Mouse (Mus musculus): ENCODE data around the gene Sf3a1. TPM values are rescaled to one million over a fixed set of nuclear protein-coding genes. Genes with fewer than 3 reads are reported as not detected.

The Sf3a1 gene
- polyA plus RNA-seq, 1 experiment from 2014 or later, result 44.8 TPM

DNA sequence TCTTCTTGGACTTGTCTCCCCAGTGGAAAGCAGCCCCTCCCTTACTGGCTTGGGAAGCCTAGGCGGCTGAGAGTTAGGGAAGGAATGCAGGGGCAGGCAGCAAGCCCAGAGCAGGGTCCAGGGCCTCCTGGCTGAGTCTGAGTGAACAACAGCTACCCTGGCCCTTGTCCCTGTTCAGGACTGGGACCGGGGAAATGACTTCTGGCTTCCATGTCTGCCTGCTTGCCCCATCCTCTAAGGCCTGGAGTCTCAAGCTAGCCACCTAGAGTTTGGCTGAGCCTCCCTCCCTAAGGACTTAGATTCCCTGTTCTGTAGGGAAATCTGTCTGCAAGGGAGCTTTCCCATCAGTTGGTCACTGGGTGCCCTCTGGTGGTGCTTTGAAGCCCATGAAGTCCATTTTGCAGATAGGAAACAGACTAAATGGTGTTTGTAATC, 59.2 kb downstream of the Sf3a1 start:
- Histone ChIP-seq H3K4me2 (peak overlapping the region; percentile 94; the same call in 1 of the 2 replicates), H3K36me3 (0 out of 2 replicates have a peak, but pooled peaks cover 5% of the 10 kb centered on the region), H3K27ac (no peak overlapping the region), H3K4me3 (no peak overlapping the region), H3K27me3 (peaks cover 10% of the 10 kb centered on the region; the same call in 1 of the 2 replicates), H3K4me1 (peaks cover 21% of the 10 kb centered on the region), H3K9me3 (no peaks in the 10 kb centered on the region), H3K9ac (peak overlapping the region; percentile 52; the same call in 1 of the 2 replicates)
- WGBS, result 8% methylated on average over 2 of the region's 2 CpGs
- ATAC-seq (ENCODE audit: borderline replicate concordance, extremely low read depth, low FRiP score, low TSS enrichment), result peak; percentile 21; the same call in 1 of the 2 replicates

DNA sequence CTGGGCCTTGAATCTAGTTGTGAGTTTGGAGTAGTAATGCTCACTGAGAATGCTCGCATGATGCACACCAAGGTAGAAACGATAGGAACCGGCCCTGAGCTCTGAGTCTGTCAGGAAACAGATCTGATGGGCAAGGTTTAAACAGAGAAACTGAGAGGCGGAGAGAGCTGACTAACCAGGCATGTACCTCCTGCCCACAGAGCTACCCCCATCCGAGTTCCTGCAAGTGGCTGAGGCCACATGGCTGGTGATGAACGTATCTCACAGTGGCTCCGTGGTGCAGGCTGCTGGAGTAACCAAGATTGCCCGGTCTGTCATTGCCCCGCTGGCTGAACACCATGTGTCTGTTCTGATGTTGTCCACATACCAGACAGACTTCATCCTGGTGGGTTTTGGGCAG, 59.8 kb downstream of the Sf3a1 start:
- H3K9me3 ChIP-seq, result no peaks in the 10 kb centered on the region
- H3K4me2 ChIP-seq, result no peak overlapping the region
- no peak for ATAC-seq (ENCODE audit: borderline replicate concordance, extremely low read depth, low FRiP score, low TSS enrichment)
- no peak overlapping the region for H3K4me3 ChIP-seq
- peaks cover 21% of the 10 kb centered on the region for H3K4me1 ChIP-seq
- peaks cover 10% of the 10 kb centered on the region; the same call in 1 of the 2 replicates for H3K27me3 ChIP-seq
- 0 out of 2 replicates have a peak, but pooled peaks cover 3% of the 10 kb centered on the region for H3K36me3 ChIP-seq
- H3K9ac ChIP-seq, result no peak overlapping the region
- WGBS, result 60% methylated on average over 9 of the region's 9 CpGs
- H3K27ac ChIP-seq, result no peak overlapping the region

- no peaks in the 10 kb centered on the region for H3K9me3 ChIP-seq
- ATAC-seq (ENCODE audit: borderline replicate concordance, extremely low read depth, low FRiP score, low TSS enrichment), result no peak
- 57% methylated on average over 28 of the region's 28 CpGs for WGBS
- H3K4me3 ChIP-seq, result no peak overlapping the region
- peaks cover 21% of the 10 kb centered on the region for H3K4me1 ChIP-seq
- no peak overlapping the region for H3K4me2 ChIP-seq
- H3K36me3 ChIP-seq, result no peaks in the 10 kb centered on the region
- no peak overlapping the region for H3K9ac ChIP-seq
- H3K27ac ChIP-seq, result no peak overlapping the region
- H3K27me3 ChIP-seq, result peaks cover 10% of the 10 kb centered on the region; the same call in 1 of the 2 replicates
These were observed 60.6 kb downstream of the Sf3a1 start for GRCm38 (mm10) chr11:4220443-4221400.

DNA sequence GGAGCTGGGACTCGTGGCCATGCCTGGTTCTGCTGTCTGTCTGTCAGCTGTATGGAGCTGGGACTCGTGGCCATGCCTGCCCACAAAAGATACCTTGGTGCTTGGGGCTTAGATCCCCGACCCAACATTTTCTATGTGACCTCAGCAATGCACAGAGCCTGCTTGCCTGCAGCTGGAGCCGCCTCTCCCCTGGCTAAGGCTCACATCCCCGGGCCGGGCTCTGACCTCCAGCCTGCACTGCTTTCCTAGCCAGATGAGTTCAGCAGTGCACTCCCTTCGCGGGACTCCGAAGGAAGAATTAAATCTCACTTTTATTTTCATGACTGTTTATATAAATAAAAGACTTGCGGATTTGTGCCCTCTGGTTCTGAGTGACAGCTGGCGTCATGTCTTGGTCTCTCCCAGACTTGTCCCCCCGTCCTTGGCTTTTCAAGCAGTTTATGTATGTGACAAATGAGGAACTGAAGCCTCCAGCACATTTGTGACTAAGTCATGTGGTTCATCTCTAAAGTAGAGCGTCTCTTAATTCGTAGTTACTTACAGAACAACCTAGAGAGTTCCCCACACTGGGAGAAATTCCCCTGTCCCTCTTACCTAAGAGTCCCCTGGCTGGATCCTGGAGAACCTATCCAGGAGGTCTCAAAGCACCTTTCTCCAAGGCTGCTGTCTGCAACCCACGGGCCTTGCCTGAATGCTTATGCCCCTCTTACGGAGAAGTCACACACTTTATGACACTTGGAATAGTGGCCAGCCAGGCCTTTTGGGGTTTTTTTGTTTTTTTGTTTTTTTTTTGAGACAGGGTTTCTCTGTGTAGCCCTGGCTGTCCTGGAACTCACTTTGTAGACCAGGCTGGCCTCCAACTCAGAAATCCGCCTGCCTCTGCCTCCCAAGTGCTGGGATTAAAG, 62.1 kb downstream of the Sf3a1 start:
- H3K9ac ChIP-seq, result no peak overlapping the region
- H3K27me3 ChIP-seq, result peaks cover 10% of the 10 kb centered on the region; the same call in 1 of the 2 replicates
- no peak overlapping the region for H3K27ac ChIP-seq
- H3K36me3 ChIP-seq, result no peaks in the 10 kb centered on the region
- no peak for ATAC-seq (ENCODE audit: borderline replicate concordance, extremely low read depth, low FRiP score, low TSS enrichment)
- peaks cover 21% of the 10 kb centered on the region for H3K4me1 ChIP-seq
- WGBS, result 57% methylated on average over 17 of the region's 17 CpGs
- H3K4me2 ChIP-seq, result no peak overlapping the region
- no peak overlapping the region for H3K4me3 ChIP-seq
- no peaks in the 10 kb centered on the region for H3K9me3 ChIP-seq

DNA sequence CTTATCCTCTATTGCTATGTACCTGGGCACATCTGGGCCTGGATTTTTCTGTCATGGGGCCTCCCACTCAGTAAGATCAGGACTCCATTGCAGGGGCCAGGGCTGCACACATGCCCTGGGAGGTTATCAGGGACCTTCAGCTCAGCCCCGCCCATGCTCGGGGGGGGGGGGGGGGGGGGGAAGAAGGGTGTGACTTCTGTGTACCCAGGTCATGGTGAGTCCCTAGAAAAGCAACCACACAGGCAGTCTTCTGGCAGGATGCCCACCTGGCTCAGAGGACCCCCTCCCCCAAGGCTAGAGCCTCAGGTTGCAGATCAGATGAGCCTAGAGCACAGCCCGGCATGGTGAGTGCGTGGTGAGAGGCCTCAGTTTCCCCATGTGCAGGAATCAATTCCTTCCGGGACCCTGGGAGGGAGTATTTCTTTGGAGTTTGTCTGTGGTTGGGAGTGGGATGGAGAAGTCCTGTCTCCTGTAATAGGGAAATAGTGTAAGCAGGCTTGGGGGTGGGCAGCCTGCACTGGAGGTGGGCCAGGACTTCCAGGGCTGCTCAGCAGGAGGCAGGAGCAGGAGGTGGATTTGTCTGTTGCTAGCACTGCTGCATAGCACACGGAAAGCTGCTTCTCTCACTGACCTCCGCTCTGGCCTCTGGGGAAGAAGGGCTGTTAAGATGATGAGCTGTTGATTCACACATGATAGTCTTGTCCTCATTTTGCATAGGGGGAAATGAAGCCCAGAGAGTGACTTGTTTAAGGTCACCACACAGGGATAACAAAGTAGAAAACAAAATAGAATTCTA, 63.4 kb downstream of the Sf3a1 start:
- Histone ChIP-seq H3K36me3 (no peaks in the 10 kb centered on the region), H3K9me3 (no peaks in the 10 kb centered on the region), H3K4me3 (no peak overlapping the region), H3K27ac (no peak overlapping the region), H3K9ac (no peak overlapping the region), H3K4me1 (peaks cover 9% of the 10 kb centered on the region), H3K4me2 (no peak overlapping the region), H3K27me3 (peaks cover 10% of the 10 kb centered on the region; the same call in 1 of the 2 replicates)
- no peak for ATAC-seq (ENCODE audit: borderline replicate concordance, extremely low read depth, low FRiP score, low TSS enrichment)
- WGBS, result 34% methylated on average over 5 of the region's 7 CpGs

GRCm38 (mm10) chr11:4224223-4224622, 64.1 kb downstream of the Sf3a1 start:
- Histone ChIP-seq H3K27ac (no peak overlapping the region), H3K9ac (no peak overlapping the region), H3K4me1 (peaks cover 2% of the 10 kb centered on the region; the same call in 1 of the 2 replicates), H3K27me3 (peaks cover 4% of the 10 kb centered on the region; the same call in 1 of the 2 replicates), H3K9me3 (no peaks in the 10 kb centered on the region), H3K4me2 (no peak overlapping the region), H3K36me3 (no peaks in the 10 kb centered on the region), H3K4me3 (no peak overlapping the region)
- no peak for ATAC-seq (ENCODE audit: borderline replicate concordance, extremely low read depth, low FRiP score, low TSS enrichment)
- 38% methylated on average over 2 of the region's 2 CpGs for WGBS

DNA sequence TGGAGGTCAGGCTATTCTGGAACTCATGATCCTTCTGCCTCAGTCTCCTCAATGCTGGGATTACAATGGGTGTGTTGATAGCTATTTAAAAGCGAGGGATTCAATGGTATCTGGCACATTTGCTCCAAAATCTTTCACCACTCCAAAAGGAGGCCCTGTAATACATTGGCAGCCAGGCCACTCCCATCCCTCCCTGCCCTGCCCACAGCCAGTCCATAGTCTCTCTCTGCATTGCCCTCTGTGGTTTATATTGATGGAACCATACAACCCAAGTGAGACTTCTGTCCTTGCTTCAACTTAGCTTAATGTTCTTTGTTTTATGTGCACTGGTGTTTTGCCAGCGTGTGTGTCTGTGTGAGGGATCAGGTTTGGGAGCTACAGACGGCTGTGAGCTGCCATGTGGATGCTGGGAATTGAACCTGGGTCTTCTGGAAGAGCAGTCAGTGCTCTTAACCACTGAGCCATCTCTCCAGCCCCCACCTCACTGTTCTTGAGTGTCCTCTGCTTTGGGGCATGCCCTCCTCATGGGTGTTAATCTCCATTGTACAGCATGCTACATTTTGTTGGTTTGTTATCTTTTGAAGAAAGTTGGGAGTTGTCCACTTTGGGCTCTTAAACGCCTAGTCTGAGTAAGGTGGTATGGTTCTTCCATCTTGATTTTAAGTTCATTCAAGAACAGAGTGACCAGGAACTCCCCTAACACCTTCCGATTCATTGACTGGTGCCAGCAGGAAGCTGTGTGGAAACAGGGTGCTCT, 66.6 kb downstream of the Sf3a1 start:
- no peak overlapping the region for H3K27ac ChIP-seq
- no peak overlapping the region for H3K9ac ChIP-seq
- H3K27me3 ChIP-seq, result no peaks in the 10 kb centered on the region
- no peak overlapping the region for H3K4me3 ChIP-seq
- H3K36me3 ChIP-seq, result no peaks in the 10 kb centered on the region
- no peaks in the 10 kb centered on the region for H3K4me1 ChIP-seq
- ATAC-seq (ENCODE audit: borderline replicate concordance, extremely low read depth, low FRiP score, low TSS enrichment), result no peak
- WGBS, result 78% methylated on average over 5 of the region's 5 CpGs
- H3K9me3 ChIP-seq, result no peaks in the 10 kb centered on the region
- no peak overlapping the region for H3K4me2 ChIP-seq

GRCm38 (mm10) chr11:4228463-4228862, 68.3 kb downstream of the Sf3a1 start:
- H3K36me3 ChIP-seq, result no peaks in the 10 kb centered on the region
- 34% methylated on average over 8 of the region's 8 CpGs for WGBS
- ATAC-seq (ENCODE audit: borderline replicate concordance, extremely low read depth, low FRiP score, low TSS enrichment), result no peak
- H3K27ac ChIP-seq, result no peak overlapping the region
- no peak overlapping the region for H3K9ac ChIP-seq
- no peak overlapping the region for H3K4me2 ChIP-seq
- no peak overlapping the region for H3K4me3 ChIP-seq
- H3K27me3 ChIP-seq, result no peaks in the 10 kb centered on the region
- H3K9me3 ChIP-seq, result no peaks in the 10 kb centered on the region
- no peaks in the 10 kb centered on the region for H3K4me1 ChIP-seq

DNA sequence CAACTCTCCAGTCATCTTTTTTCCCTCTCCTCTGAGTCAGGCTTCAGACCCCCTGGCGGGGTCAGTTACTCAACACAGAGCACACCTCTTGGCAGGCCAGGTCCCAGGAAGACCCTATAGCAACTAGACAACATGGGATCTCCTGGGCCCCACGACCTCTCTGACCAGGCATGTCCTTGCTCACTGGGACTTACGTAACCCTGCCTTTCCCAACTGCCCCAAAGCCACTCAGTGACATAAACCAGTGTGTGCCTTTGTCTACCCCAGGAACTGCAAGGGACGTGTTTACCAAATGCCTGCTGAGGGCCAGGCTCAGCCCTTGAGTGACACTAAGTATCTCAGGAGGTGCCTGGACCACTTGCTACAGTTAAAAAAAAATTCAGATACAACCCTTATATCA, 69.7 kb downstream of the Sf3a1 start:
- ATAC-seq (ENCODE audit: borderline replicate concordance, extremely low read depth, low FRiP score, low TSS enrichment), result no peak
- no peak overlapping the region for H3K4me3 ChIP-seq
- H3K9me3 ChIP-seq, result no peaks in the 10 kb centered on the region
- H3K9ac ChIP-seq, result no peak overlapping the region
- H3K27me3 ChIP-seq, result no peaks in the 10 kb centered on the region
- H3K4me1 ChIP-seq, result no peaks in the 10 kb centered on the region
- no peak overlapping the region for H3K4me2 ChIP-seq
- WGBS, result 43% methylated on average over 4 of the region's 4 CpGs
- H3K27ac ChIP-seq, result no peak overlapping the region
- no peaks in the 10 kb centered on the region for H3K36me3 ChIP-seq

GRCm38 (mm10) chr11:4231435-4231834, 71.3 kb downstream of the Sf3a1 start:
- ATAC-seq (ENCODE audit: borderline replicate concordance, extremely low read depth, low FRiP score, low TSS enrichment), result no peak
- no peak overlapping the region for H3K4me2 ChIP-seq
- H3K4me1 ChIP-seq, result no peaks in the 10 kb centered on the region
- H3K9me3 ChIP-seq, result no peaks in the 10 kb centered on the region
- no peaks in the 10 kb centered on the region for H3K36me3 ChIP-seq
- no peak overlapping the region for H3K27ac ChIP-seq
- H3K27me3 ChIP-seq, result no peaks in the 10 kb centered on the region
- H3K4me3 ChIP-seq, result no peak overlapping the region
- 88% methylated on average over 2 of the region's 2 CpGs for WGBS
- no peak overlapping the region for H3K9ac ChIP-seq

All from lung, embryonic 15.5 days (tissue).